Mouse (Mus musculus): ENCODE measurements around the gene Hist1h4b. TPM values are rescaled to one million over a fixed set of nuclear protein-coding genes. Genes with fewer than 3 reads are reported as not detected.

Gene Hist1h4b
- polyA plus RNA-seq, 1 experiment from 2014 or later, result not detected

Small RNA genes lying within 50 kb of the gene (microRNA-seq; reads per million reads assigned to microRNA genes)
- gene Gm44314, result 0 reads per million in 2 experiments
- 0 reads per million in 2 experiments for gene Gm44484

Other genes starting within 250 kb of the Hist1h4b start
- 38.5 and 44.1 TPM in 2 replicates for gene Hist1h4h, start 226.0 kb upstream of the Hist1h4b start, polyA plus RNA-seq (2015; fragmentation: Nextera tagmentation; extraction: Ambion mirVana)
- gene Hist1h2af, start 223.1 kb upstream of the Hist1h4b start, polyA plus RNA-seq (2015; fragmentation: Nextera tagmentation; extraction: Ambion mirVana), result 1.8 and 3.4 TPM in 2 replicates
- 1.00 and 1.2 TPM in 2 replicates for gene Hist1h3g, start 221.6 kb upstream of the Hist1h4b start, polyA plus RNA-seq (2015; fragmentation: Nextera tagmentation; extraction: Ambion mirVana)
- gene Hist1h2bh, start 213.6 kb upstream of the Hist1h4b start, polyA plus RNA-seq (2015; fragmentation: Nextera tagmentation; extraction: Ambion mirVana), result 0.44 and 0.72 TPM in 2 replicates
- gene Hist1h3f, start 213.0 kb upstream of the Hist1h4b start, polyA plus RNA-seq (2015; fragmentation: Nextera tagmentation; extraction: Ambion mirVana), result 0.50 and 0.59 TPM in 2 replicates
- gene Hist1h4f, start 205.4 kb upstream of the Hist1h4b start, polyA plus RNA-seq (2015; fragmentation: Nextera tagmentation; extraction: Ambion mirVana), result 0.80 TPM in 1 of 2 replicates, not detected in the other
- gene Hist1h1d, start 203.8 kb upstream of the Hist1h4b start, polyA plus RNA-seq (2015; fragmentation: Nextera tagmentation; extraction: Ambion mirVana), result 0.58 and 0.85 TPM in 2 replicates
- 2.3 and 2.8 TPM in 2 replicates for gene Hist1h3e, start 194.6 kb upstream of the Hist1h4b start, polyA plus RNA-seq (2015; fragmentation: Nextera tagmentation; extraction: Ambion mirVana)
- 20.1 and 21.8 TPM in 2 replicates for gene Hist1h2ae, start 185.8 kb upstream of the Hist1h4b start, polyA plus RNA-seq (2015; fragmentation: Nextera tagmentation; extraction: Ambion mirVana)
- gene Hist1h2bg, start 185.6 kb upstream of the Hist1h4b start, polyA plus RNA-seq (2015; fragmentation: Nextera tagmentation; extraction: Ambion mirVana), result 3.8 and 4.3 TPM in 2 replicates
- 1.8 and 2.3 TPM in 2 replicates for gene Hist1h2bf, start 182.8 kb upstream of the Hist1h4b start, polyA plus RNA-seq (2015; fragmentation: Nextera tagmentation; extraction: Ambion mirVana)
- gene Hist1h2ad, start 182.6 kb upstream of the Hist1h4b start, polyA plus RNA-seq (2015; fragmentation: Nextera tagmentation; extraction: Ambion mirVana), result 0.91 TPM in 2 replicates
- 4.4 and 4.9 TPM in 2 replicates for gene Hist1h3d, start 181.2 kb upstream of the Hist1h4b start, polyA plus RNA-seq (2015; fragmentation: Nextera tagmentation; extraction: Ambion mirVana)
- gene Hist1h4d, start 175.4 kb upstream of the Hist1h4b start, polyA plus RNA-seq (2015; fragmentation: Nextera tagmentation; extraction: Ambion mirVana), result 25.5 and 29.4 TPM in 2 replicates
- gene Hist1h2be, start 135.9 kb upstream of the Hist1h4b start, polyA plus RNA-seq (2015; fragmentation: Nextera tagmentation; extraction: Ambion mirVana), result 4.5 and 5.7 TPM in 2 replicates
- gene Hist1h1e, start 134.5 kb upstream of the Hist1h4b start, polyA plus RNA-seq (2015; fragmentation: Nextera tagmentation; extraction: Ambion mirVana), result 12.7 and 15.0 TPM in 2 replicates
- gene Hist1h2ac, start 73.1 kb upstream of the Hist1h4b start, polyA plus RNA-seq (2015; fragmentation: Nextera tagmentation; extraction: Ambion mirVana), result 0.88 and 1.4 TPM in 2 replicates
- gene Hist1h2bc, start 72.8 kb upstream of the Hist1h4b start, polyA plus RNA-seq (2015; fragmentation: Nextera tagmentation; extraction: Ambion mirVana), result 186 and 234 TPM in 2 replicates
- not detected in 2 replicates for gene Hist1h1t, start 61.2 kb upstream of the Hist1h4b start, polyA plus RNA-seq (2015; fragmentation: Nextera tagmentation; extraction: Ambion mirVana)
- 1.3 and 2.7 TPM in 2 replicates for gene Hist1h4c, start 58.6 kb upstream of the Hist1h4b start, polyA plus RNA-seq (2015; fragmentation: Nextera tagmentation; extraction: Ambion mirVana)
- 9.6 and 16.8 TPM in 2 replicates for gene Hfe, start 46.2 kb upstream of the Hist1h4b start, polyA plus RNA-seq (2015; fragmentation: Nextera tagmentation; extraction: Ambion mirVana)
- gene Hist1h1c, start 18.2 kb upstream of the Hist1h4b start, polyA plus RNA-seq (2015; fragmentation: Nextera tagmentation; extraction: Ambion mirVana), result 191 and 322 TPM in 2 replicates
- 0.67 and 1.1 TPM in 2 replicates for gene Hist1h3c, start 11.4 kb upstream of the Hist1h4b start, polyA plus RNA-seq (2015; fragmentation: Nextera tagmentation; extraction: Ambion mirVana)
- 0.82 and 1.4 TPM in 2 replicates for gene Hist1h2bb, start 10.3 kb upstream of the Hist1h4b start, polyA plus RNA-seq (2015; fragmentation: Nextera tagmentation; extraction: Ambion mirVana)
- gene Hist1h2ab, start 5.9 kb upstream of the Hist1h4b start, polyA plus RNA-seq (2015; fragmentation: Nextera tagmentation; extraction: Ambion mirVana), result 10.2 and 10.4 TPM in 2 replicates
- 2.4 and 4.3 TPM in 2 replicates for gene Hist1h3b, start 4.7 kb upstream of the Hist1h4b start, polyA plus RNA-seq (2015; fragmentation: Nextera tagmentation; extraction: Ambion mirVana)
- 0.61 and 1.1 TPM in 2 replicates for gene Hist1h4a, start 4.2 kb downstream of the Hist1h4b start, polyA plus RNA-seq (2015; fragmentation: Nextera tagmentation; extraction: Ambion mirVana)
- 0.85 and 1.7 TPM in 2 replicates for gene Hist1h3a, start 5.4 kb downstream of the Hist1h4b start, polyA plus RNA-seq (2015; fragmentation: Nextera tagmentation; extraction: Ambion mirVana)
- gene Hist1h1a, start 6.7 kb downstream of the Hist1h4b start, polyA plus RNA-seq (2015; fragmentation: Nextera tagmentation; extraction: Ambion mirVana), result 1.2 and 2.0 TPM in 2 replicates
- 0.34 and 0.38 TPM in 2 replicates for gene Trim38, start 12.9 kb downstream of the Hist1h4b start, polyA plus RNA-seq (2015; fragmentation: Nextera tagmentation; extraction: Ambion mirVana)
- gene Slc17a2, start 50.0 kb downstream of the Hist1h4b start, polyA plus RNA-seq (2015; fragmentation: Nextera tagmentation; extraction: Ambion mirVana), result not detected in 2 replicates
- gene Slc17a3, start 82.4 kb downstream of the Hist1h4b start, polyA plus RNA-seq (2015; fragmentation: Nextera tagmentation; extraction: Ambion mirVana), result 1.5 and 1.6 TPM in 2 replicates
- not detected in 2 replicates for gene Slc17a1, start 110.7 kb downstream of the Hist1h4b start, polyA plus RNA-seq (2015; fragmentation: Nextera tagmentation; extraction: Ambion mirVana)
- not detected in 2 replicates for gene Slc17a4, start 158.0 kb downstream of the Hist1h4b start, polyA plus RNA-seq (2015; fragmentation: Nextera tagmentation; extraction: Ambion mirVana)
- gene Hist1h2ba, start 177.1 kb downstream of the Hist1h4b start, polyA plus RNA-seq (2015; fragmentation: Nextera tagmentation; extraction: Ambion mirVana), result not detected in 2 replicates
- not detected in 2 replicates for gene Hist1h2aa, start 177.4 kb downstream of the Hist1h4b start, polyA plus RNA-seq (2015; fragmentation: Nextera tagmentation; extraction: Ambion mirVana)
- gene Scgn, start 234.2 kb downstream of the Hist1h4b start, polyA plus RNA-seq (2015; fragmentation: Nextera tagmentation; extraction: Ambion mirVana), result 0.23 TPM in 1 of 2 replicates, not detected in the other